ENCODE assay signal across 8 mouse cellular contexts in genomic region chr1:134493956-134494355, GRCm38 (mm10). TPM values are rescaled to one million over a fixed set of nuclear protein-coding genes. Genes with fewer than 3 reads are reported as not detected.
A peak's percentile ranks its signal among the peaks of the same experiment; 100 is the strongest.
DNase-seq lines count a peak whose midpoint lies in the region; ATAC-seq and TF ChIP-seq lines count a peak whose summit lies in the region.

No protein-coding gene starts in this region.

- peak overlapping the region; percentile 68 for H3K4me3 ChIP-seq in heart, embryonic 13.5 days
- peak overlapping the region; percentile 77 for H3K4me3 ChIP-seq in bone marrow macrophage, adult 2 months (ENCODE audit: insufficient read depth, low read length)
- H3K4me3 ChIP-seq in hindbrain, embryonic 14.5 days (replicated peaks; ENCODE audit: low read length): peak overlapping the region; percentile 63
- peak overlapping the region; percentile 72 for H3K4me3 ChIP-seq in midbrain, embryonic 12.5 days

- H3K9me3 ChIP-seq in heart, embryonic 13.5 days: no peaks in the 10 kb centered on the region
- no peaks in the 10 kb centered on the region for H3K9me3 ChIP-seq in hindbrain, embryonic 14.5 days (ENCODE audit: control insufficient read depth, low read length)
- H3K9me3 ChIP-seq in midbrain, embryonic 12.5 days: no peaks in the 10 kb centered on the region

- H3K4me2 ChIP-seq in heart, embryonic 13.5 days: peak overlapping the region; percentile 75
- H3K4me2 ChIP-seq in hindbrain, embryonic 14.5 days (replicated peaks): peak overlapping the region; percentile 74
- H3K4me2 ChIP-seq in midbrain, embryonic 12.5 days (replicated peaks): peak overlapping the region; percentile 72

- H3K9ac ChIP-seq in heart, embryonic 13.5 days: peak overlapping the region; percentile 79
- H3K9ac ChIP-seq in hindbrain, embryonic 14.5 days: peak overlapping the region; percentile 67
- peak overlapping the region; percentile 32; the same call in 1 of the 2 replicates for H3K9ac ChIP-seq in midbrain, embryonic 12.5 days (replicated peaks)

- H3K27ac ChIP-seq in heart, embryonic 13.5 days (replicated peaks): peak overlapping the region; percentile 75
- H3K27ac ChIP-seq in bone marrow macrophage, adult 2 months (ENCODE audit: insufficient read depth, low read depth, low read length): peak overlapping the region; percentile 74
- H3K27ac ChIP-seq in hindbrain, embryonic 14.5 days: peak overlapping the region; percentile 88
- peak overlapping the region; percentile 89; the same call in 1 of the 2 replicates for H3K27ac ChIP-seq in midbrain, embryonic 12.5 days (replicated peaks)

- TF ChIP-seq CTCF in bone marrow macrophage, adult 2 months (IDR thresholded peaks at IDR 0.05; ENCODE audit: low read depth, low read length): no peak

- DNase-seq in heart, postnatal 25 days (ENCODE audit: low spot score): no peak
- no peak for DNase-seq in hindbrain, embryonic 14.5 days (ENCODE audit: low spot score)
- DNase-seq in cerebellum, postnatal 36 days: no peak
- no peak for DNase-seq in adrenal gland, postnatal 25 days
- DNase-seq in embryo, embryonic 10.5 days (ENCODE audit: low spot score): no peak

- intact Hi-C loops in heart, postnatal 25 days (cut with DNase I): loop anchor here (2.0 kb wide), 1 partner anchor 63 kb away; no protein-coding TSS in a partner anchor

- 17% methylated on average over 5 of the region's 5 CpGs for WGBS in heart, embryonic 13.5 days
- 27% methylated on average over 5 of the region's 5 CpGs for WGBS in hindbrain, embryonic 14.5 days
- 21% methylated on average over 5 of the region's 5 CpGs for WGBS in midbrain, embryonic 12.5 days

- TF ChIP-seq POLR2A in bone marrow macrophage, adult 2 months (IDR thresholded peaks at IDR 0.05; ENCODE audit: borderline replicate concordance, low read depth, low read length): no peak

- peaks cover 32% of the 10 kb centered on the region for H3K36me3 ChIP-seq in heart, embryonic 13.5 days
- peaks cover 32% of the 10 kb centered on the region for H3K36me3 ChIP-seq in hindbrain, embryonic 14.5 days (replicated peaks; ENCODE audit: control insufficient read depth, insufficient read depth)
- peaks cover 16% of the 10 kb centered on the region for H3K36me3 ChIP-seq in midbrain, embryonic 12.5 days

- peaks cover 18% of the 10 kb centered on the region for H3K4me1 ChIP-seq in heart, embryonic 13.5 days
- peaks cover 3% of the 10 kb centered on the region; the same call in 1 of the 2 replicates for H3K4me1 ChIP-seq in bone marrow macrophage, adult 2 months (ENCODE audit: control insufficient read depth, insufficient read depth, low read length)
- H3K4me1 ChIP-seq in hindbrain, embryonic 14.5 days (replicated peaks; ENCODE audit: control insufficient read depth, insufficient read depth, low read length): peaks cover 19% of the 10 kb centered on the region
- H3K4me1 ChIP-seq in midbrain, embryonic 12.5 days: peaks cover 18% of the 10 kb centered on the region

- no peak for ATAC-seq in heart, embryonic 13.5 days (ENCODE audit: extremely low read depth, insufficient number of reproducible peaks, low FRiP score, low TSS enrichment)
- ATAC-seq in hindbrain, embryonic 14.5 days (ENCODE audit: low FRiP score): no peak
- ATAC-seq in midbrain, embryonic 12.5 days (ENCODE audit: low FRiP score, low read depth): peak; percentile 14; the same call in 1 of the 2 replicates

- no peaks in the 10 kb centered on the region for H3K27me3 ChIP-seq in heart, embryonic 13.5 days (replicated peaks)
- no peaks in the 10 kb centered on the region for H3K27me3 ChIP-seq in hindbrain, embryonic 14.5 days (ENCODE audit: control insufficient read depth, insufficient read depth, low read length)
- H3K27me3 ChIP-seq in midbrain, embryonic 12.5 days: no peaks in the 10 kb centered on the region

RNA-seq across cellular contexts. Expression of gene Rabif, which starts 0.5 kb away (rescaled TPM):
- 28.5 and 29.2 TPM in 2 replicates for polyA plus RNA-seq in heart, embryonic 13.5 days (2015; fragmentation: Nextera tagmentation; extraction: Ambion mirVana)
- 1 to 10 TPM; 8.4 to 8.9 TPM for total RNA-seq in heart, postnatal 25 days (2021)
- polyA plus RNA-seq in bone marrow macrophage, adult 2 months (2012; ENCODE audit: insufficient read depth, insufficient read length, missing spikeins): 13.5 and 15.1 TPM in 2 replicates
- polyA plus RNA-seq in hindbrain, embryonic 14.5 days (2014; fragmentation: Nextera tagmentation; extraction: Ambion mirVana): 73.9 and 82.1 TPM in 2 replicates
- 42.6 and 45.6 TPM in 2 replicates for polyA plus RNA-seq in midbrain, embryonic 12.5 days (2016; fragmentation: Nextera tagmentation; extraction: Ambion mirVana)
- 34.1 and 38.4 TPM in 2 replicates for total RNA-seq in adrenal gland, postnatal 25 days (2021)

RNA-seq across cellular contexts. Expression of gene Klhl12, which starts 38.6 kb away (rescaled TPM):
- 15.9 and 19.9 TPM in 2 replicates for polyA plus RNA-seq in heart, embryonic 13.5 days (2015; fragmentation: Nextera tagmentation; extraction: Ambion mirVana)
- 10 to 100 TPM; 19.1 to 20.5 TPM for total RNA-seq in heart, postnatal 25 days (2021)
- polyA plus RNA-seq in bone marrow macrophage, adult 2 months (2012; ENCODE audit: insufficient read depth, insufficient read length, missing spikeins): 3.8 and 5.0 TPM in 2 replicates
- 31.8 and 37.3 TPM in 2 replicates for polyA plus RNA-seq in hindbrain, embryonic 14.5 days (2014; fragmentation: Nextera tagmentation; extraction: Ambion mirVana)
- 31.3 and 32.7 TPM in 2 replicates for polyA plus RNA-seq in midbrain, embryonic 12.5 days (2016; fragmentation: Nextera tagmentation; extraction: Ambion mirVana)
- total RNA-seq in adrenal gland, postnatal 25 days (2021): 20.1 and 24.9 TPM in 2 replicates

RNA-seq across cellular contexts. Expression of gene Mgat4e, which starts 55.5 kb away (rescaled TPM):
- not detected in 2 replicates for polyA plus RNA-seq in heart, embryonic 13.5 days (2015; fragmentation: Nextera tagmentation; extraction: Ambion mirVana)
- total RNA-seq in heart, postnatal 25 days (2021): not detected
- not detected in 2 replicates for polyA plus RNA-seq in bone marrow macrophage, adult 2 months (2012; ENCODE audit: insufficient read depth, insufficient read length, missing spikeins)
- not detected in 2 replicates for polyA plus RNA-seq in hindbrain, embryonic 14.5 days (2014; fragmentation: Nextera tagmentation; extraction: Ambion mirVana)
- not detected in 2 replicates for polyA plus RNA-seq in midbrain, embryonic 12.5 days (2016; fragmentation: Nextera tagmentation; extraction: Ambion mirVana)
- total RNA-seq in adrenal gland, postnatal 25 days (2021): not detected in 2 replicates
